Mouse (Mus musculus) erythroblast, embryonic 14.5 days (primary cell): ENCODE results near the gene Mertk. TPM values are rescaled to one million over a fixed set of nuclear protein-coding genes. Genes with fewer than 3 reads are reported as not detected.

Experiments
- H3K27me3 ChIP-seq: 2 replicates; pipeline ENCODE4 v1.6.1; 2012; ENCODE audit warnings: inconsistent platforms; ENCODE audit not compliant: control insufficient read depth
- H3K36me3 ChIP-seq: 2 replicates; pipeline ENCODE4 v1.6.1; 2012; ENCODE audit warnings: mild to moderate bottlenecking, inconsistent platforms; ENCODE audit not compliant: control insufficient read depth
- H3K4me1 ChIP-seq: 2 replicates; pipeline ENCODE4 v1.6.1; 2012; ENCODE audit warnings: inconsistent platforms; ENCODE audit not compliant: control insufficient read depth
- H3K4me3 ChIP-seq: replicated peaks from 2 replicates; pipeline ENCODE3; 2012; ENCODE audit warnings: moderate library complexity, mild to moderate bottlenecking, inconsistent platforms
- H3K9me3 ChIP-seq: 2 replicates; pipeline ENCODE4 v1.6.1; 2012; ENCODE audit warnings: low read length, inconsistent platforms, mixed read lengths; ENCODE audit not compliant: control insufficient read depth
- GATA1 ChIP-seq: IDR thresholded peaks from 2 replicates; pipeline ENCODE4 v1.6.1; 2012; ENCODE audit warnings: low read length, inconsistent platforms, mixed read lengths
- TAL1 ChIP-seq: IDR thresholded peaks from 3 replicates; pipeline ENCODE4 v1.6.1; 2012; ENCODE audit warnings: low read length, inconsistent platforms, mixed read lengths
- polyA plus RNA-seq: library from polyadenylated mRNA; stranded (reverse); fragments of >175 nt; gene quantifications from 2 replicates; pipeline ENCODE4 v1.2.3, GENCODE M21; 2012

The Mertk gene
- polyA plus RNA-seq, 1 experiment: 0.04 TPM

GRCm38 (mm10) chr2:128714724-128715241, 16.0 kb downstream of the Mertk start:
- TF ChIP-seq GATA1 (no peak), TAL1 (no peak)
- Histone ChIP-seq H3K9me3 (no peaks in the 10 kb centered on the region), H3K36me3 (no peaks in the 10 kb centered on the region; the same call in 1 of the 2 replicates), H3K4me1 (no peaks in the 10 kb centered on the region), H3K27me3 (no peaks in the 10 kb centered on the region), H3K4me3 (no peak overlapping the region)

GRCm38 (mm10) chr2:128715979-128716378, 17.2 kb downstream of the Mertk start:
- Histone ChIP-seq H3K36me3 (no peaks in the 10 kb centered on the region; the same call in 1 of the 2 replicates), H3K4me3 (no peak overlapping the region), H3K27me3 (no peaks in the 10 kb centered on the region), H3K4me1 (no peaks in the 10 kb centered on the region), H3K9me3 (no peaks in the 10 kb centered on the region)
- no peak for TF ChIP-seq TAL1
- TF ChIP-seq GATA1: no peak

- TF ChIP-seq GATA1: no peak
- no peak for TF ChIP-seq TAL1
- H3K4me3 ChIP-seq: no peak overlapping the region
- no peaks in the 10 kb centered on the region; the same call in 1 of the 2 replicates for H3K36me3 ChIP-seq
Observed at GRCm38 (mm10) chr2:128719380-128719779, 20.6 kb downstream of the Mertk start.

GRCm38 (mm10) chr2:128722106-128722710, 23.5 kb downstream of the Mertk start:
- Histone ChIP-seq H3K4me3 (no peak overlapping the region), H3K9me3 (peaks cover 3% of the 10 kb centered on the region; the same call in 1 of the 2 replicates), H3K36me3 (no peaks in the 10 kb centered on the region), H3K4me1 (no peaks in the 10 kb centered on the region), H3K27me3 (no peaks in the 10 kb centered on the region)
- TF ChIP-seq TAL1 (no peak), GATA1 (no peak)

More at GRCm38 (mm10) chr2:128719380-128719779, 20.6 kb downstream of the Mertk start:
- Histone ChIP-seq H3K27me3 (no peaks in the 10 kb centered on the region), H3K9me3 (peaks cover 3% of the 10 kb centered on the region; the same call in 1 of the 2 replicates), H3K4me1 (no peaks in the 10 kb centered on the region)

GRCm38 (mm10) chr2:128726067-128726466, 27.3 kb downstream of the Mertk start:
- TF ChIP-seq TAL1 (no peak), GATA1 (no peak)
- peaks cover 3% of the 10 kb centered on the region; the same call in 1 of the 2 replicates for H3K9me3 ChIP-seq

GRCm38 (mm10) chr2:128726626-128727025, 27.9 kb downstream of the Mertk start:
- Histone ChIP-seq H3K36me3 (no peaks in the 10 kb centered on the region; the same call in 1 of the 2 replicates), H3K9me3 (no peaks in the 10 kb centered on the region), H3K27me3 (no peaks in the 10 kb centered on the region), H3K4me3 (no peak overlapping the region), H3K4me1 (no peaks in the 10 kb centered on the region)
- TF ChIP-seq TAL1 (no peak), GATA1 (no peak)

More at GRCm38 (mm10) chr2:128726067-128726466, 27.3 kb downstream of the Mertk start:
- H3K36me3 ChIP-seq: no peaks in the 10 kb centered on the region; the same call in 1 of the 2 replicates
- H3K27me3 ChIP-seq: no peaks in the 10 kb centered on the region
- no peaks in the 10 kb centered on the region for H3K4me1 ChIP-seq
- no peak overlapping the region for H3K4me3 ChIP-seq

GRCm38 (mm10) chr2:128727552-128727951, 28.8 kb downstream of the Mertk start:
- TF ChIP-seq TAL1 (no peak), GATA1 (no peak)

GRCm38 (mm10) chr2:128728066-128728465, 29.3 kb downstream of the Mertk start:
- Histone ChIP-seq H3K36me3 (no peaks in the 10 kb centered on the region; the same call in 1 of the 2 replicates), H3K4me3 (no peak overlapping the region), H3K27me3 (no peaks in the 10 kb centered on the region), H3K9me3 (no peaks in the 10 kb centered on the region), H3K4me1 (no peaks in the 10 kb centered on the region)
- TF ChIP-seq TAL1: no peak
- TF ChIP-seq GATA1: no peak

More at GRCm38 (mm10) chr2:128727552-128727951, 28.8 kb downstream of the Mertk start:
- Histone ChIP-seq H3K4me3 (no peak overlapping the region), H3K4me1 (no peaks in the 10 kb centered on the region), H3K27me3 (no peaks in the 10 kb centered on the region), H3K36me3 (no peaks in the 10 kb centered on the region; the same call in 1 of the 2 replicates), H3K9me3 (no peaks in the 10 kb centered on the region)

- no peaks in the 10 kb centered on the region for H3K27me3 ChIP-seq
- no peaks in the 10 kb centered on the region for H3K4me1 ChIP-seq
- no peaks in the 10 kb centered on the region for H3K9me3 ChIP-seq
- TF ChIP-seq GATA1: no peak
- TF ChIP-seq TAL1: no peak
- no peaks in the 10 kb centered on the region; the same call in 1 of the 2 replicates for H3K36me3 ChIP-seq
- no peak overlapping the region for H3K4me3 ChIP-seq
Observed at GRCm38 (mm10) chr2:128729141-128729540, 30.4 kb downstream of the Mertk start.

- Histone ChIP-seq H3K27me3 (no peaks in the 10 kb centered on the region), H3K9me3 (no peaks in the 10 kb centered on the region), H3K4me3 (no peak overlapping the region), H3K36me3 (no peaks in the 10 kb centered on the region; the same call in 1 of the 2 replicates), H3K4me1 (no peaks in the 10 kb centered on the region)
- TF ChIP-seq TAL1 (no peak), GATA1 (no peak)
Observed at GRCm38 (mm10) chr2:128731514-128731913, 32.8 kb downstream of the Mertk start.
